Mouse (Mus musculus): ENCODE measurements around the gene Shank3.

DNA sequence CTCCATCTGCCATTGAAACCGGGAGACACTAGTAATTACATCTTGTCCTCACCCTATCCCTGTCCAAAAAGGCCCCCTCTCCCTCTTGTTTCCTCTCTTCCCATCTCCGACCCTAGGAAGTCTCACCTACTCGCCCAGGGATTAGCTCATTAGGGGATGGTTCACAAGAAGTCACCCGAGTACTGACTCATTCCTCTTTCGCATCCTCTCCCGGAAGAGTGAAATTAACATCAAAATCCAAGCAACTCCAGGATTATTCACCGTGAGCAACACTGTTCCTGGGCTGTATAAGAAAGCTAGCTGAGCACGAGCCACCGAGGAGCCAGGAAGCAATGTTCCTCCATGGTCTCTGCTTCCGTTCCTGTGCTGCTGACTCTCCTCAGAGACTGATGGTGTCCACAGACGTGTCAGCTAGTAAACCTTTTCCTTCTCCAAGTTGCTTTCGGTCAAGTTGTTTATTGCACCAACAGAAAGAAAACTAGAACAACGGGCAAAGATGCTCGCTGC is 10.8 kb upstream of the Shank3 start:
- TF ChIP-seq POLR2A (IDR thresholded peaks at IDR 0.05; ENCODE audit: control insufficient read depth, extremely low read depth, insufficient read depth, low read length, poor library complexity) (no peak), CTCF (IDR thresholded peaks at IDR 0.05; ENCODE audit: borderline replicate concordance, control insufficient read depth, extremely low read depth, insufficient read depth, low read length, poor library complexity) (no peak)
